Mouse (Mus musculus) liver, embryonic 15.5 days (tissue): ENCODE measurements around the gene Pdpk1. TPM values are rescaled to one million over a fixed set of nuclear protein-coding genes. Genes with fewer than 3 reads are reported as not detected.

Source experiments
- ATAC-seq: fragments of 200-750 bp; cut with Nextera tagmentation; 2 replicates; pipeline ENCODE4 v1.8.0; 2017; ENCODE audit warnings: moderate number of reproducible peaks, mild to moderate bottlenecking, moderate library complexity; ENCODE audit not compliant: insufficient read depth
- H3K27ac ChIP-seq: fragments of 300-500 bp; sonication (generic); replicated peaks from 2 replicates; pipeline ENCODE4 v1.5.1; 2015; ENCODE audit warnings: mild to moderate bottlenecking, inconsistent platforms
- H3K27me3 ChIP-seq: fragments of 300-500 bp; sonication (generic); 2 replicates; pipeline ENCODE4 v1.6.1; 2015; ENCODE audit warnings: mild to moderate bottlenecking, inconsistent platforms
- H3K36me3 ChIP-seq: fragments of 300-500 bp; sonication (generic); replicated peaks from 2 replicates; pipeline ENCODE4 v1.6.1; 2015; ENCODE audit warnings: moderate library complexity, mild to moderate bottlenecking, inconsistent platforms
- H3K4me1 ChIP-seq: fragments of 300-500 bp; sonication (generic); replicated peaks from 2 replicates; pipeline ENCODE4 v1.6.1; 2015; ENCODE audit warnings: inconsistent platforms
- H3K4me2 ChIP-seq: fragments of 300-500 bp; sonication (generic); 2 replicates; pipeline ENCODE4 v1.6.1; 2015; ENCODE audit warnings: moderate library complexity, mild to moderate bottlenecking, inconsistent platforms
- H3K4me3 ChIP-seq: fragments of 300-500 bp; sonication (generic); replicated peaks from 2 replicates; pipeline ENCODE4 v1.5.1; 2015; ENCODE audit warnings: mild to moderate bottlenecking, inconsistent platforms
- H3K9ac ChIP-seq: fragments of 300-500 bp; sonication (generic); 2 replicates; pipeline ENCODE4 v1.6.1; 2015; ENCODE audit warnings: moderate library complexity, mild to moderate bottlenecking, inconsistent platforms
- H3K9me3 ChIP-seq: fragments of 300-500 bp; sonication (generic); replicated peaks from 2 replicates; pipeline ENCODE4 v1.6.1; 2016; ENCODE audit warnings: inconsistent platforms
- WGBS: fragments of 180-500 bp; shearing (Covaris S2); methylation state at CpG from one replicate; pipeline ENCODE4 v1.1.7; 2015; ENCODE audit warnings: mixed read lengths; ENCODE audit not compliant: insufficient replicate concordance; 5-methylcytosine and 5-hydroxymethylcytosine counted together
- polyA plus RNA-seq: library from polyadenylated mRNA; unstranded; fragments of >200 nt; fragmentation: Nextera tagmentation; extraction: Ambion mirVana; gene quantifications from 2 replicates; pipeline ENCODE4 v1.2.1, GENCODE M21; 2015

The Pdpk1 gene
- polyA plus RNA-seq, 1 experiment from 2014 or later, result 25.2 TPM

- peak overlapping the region; percentile 22; the same call in 1 of the 2 replicates for H3K27ac ChIP-seq
- H3K36me3 ChIP-seq, result 0 out of 2 replicates have a peak, but pooled peaks cover 1% of the 10 kb centered on the region
- H3K9me3 ChIP-seq, result no peaks in the 10 kb centered on the region
- WGBS, result 2% methylated on average over 3 of the region's 3 CpGs
- peaks cover 38% of the 10 kb centered on the region for H3K4me1 ChIP-seq
- no peak for ATAC-seq
- H3K4me2 ChIP-seq, result no peak overlapping the region
- H3K9ac ChIP-seq, result no peak overlapping the region
- H3K4me3 ChIP-seq, result no peak overlapping the region
- no peaks in the 10 kb centered on the region for H3K27me3 ChIP-seq
Measured at GRCm38 (mm10) chr17:24173423-24173822, 22.7 kb upstream of the Pdpk1 start.

GRCm38 (mm10) chr17:24171738-24172137 is 21.0 kb upstream of the Pdpk1 start:
- H3K27me3 ChIP-seq, result no peaks in the 10 kb centered on the region
- no peaks in the 10 kb centered on the region for H3K9me3 ChIP-seq
- no peak overlapping the region for H3K9ac ChIP-seq
- peaks cover 13% of the 10 kb centered on the region for H3K36me3 ChIP-seq
- ATAC-seq, result no peak
- H3K4me1 ChIP-seq, result peaks cover 54% of the 10 kb centered on the region
- 70% methylated on average over 4 of the region's 4 CpGs for WGBS
- 0 out of 2 replicates have a peak overlapping the region, but pooled peaks have one; percentile 98 for H3K27ac ChIP-seq
- H3K4me2 ChIP-seq, result no peak overlapping the region
- no peak overlapping the region for H3K4me3 ChIP-seq

GRCm38 (mm10) chr17:24170729-24171128 is 20.0 kb upstream of the Pdpk1 start:
- Histone ChIP-seq H3K27ac (peak overlapping the region; percentile 98), H3K9me3 (no peaks in the 10 kb centered on the region), H3K4me3 (peak overlapping the region; percentile 93), H3K27me3 (no peaks in the 10 kb centered on the region), H3K9ac (no peak overlapping the region), H3K36me3 (peaks cover 19% of the 10 kb centered on the region), H3K4me2 (peak overlapping the region; percentile 90), H3K4me1 (peaks cover 59% of the 10 kb centered on the region)
- 51% methylated on average over 5 of the region's 5 CpGs for WGBS
- ATAC-seq, result no peak

GRCm38 (mm10) chr17:24170125-24170524 is 19.4 kb upstream of the Pdpk1 start:
- Histone ChIP-seq H3K4me3 (peak overlapping the region; percentile 93), H3K9ac (peak overlapping the region; percentile 91), H3K27me3 (no peaks in the 10 kb centered on the region), H3K36me3 (peaks cover 25% of the 10 kb centered on the region), H3K4me1 (peaks cover 64% of the 10 kb centered on the region), H3K4me2 (peak overlapping the region; percentile 90), H3K9me3 (no peaks in the 10 kb centered on the region), H3K27ac (peak overlapping the region; percentile 98)
- no peak for ATAC-seq
- WGBS, result 60% methylated on average over 3 of the region's 3 CpGs

GRCm38 (mm10) chr17:24169317-24170065 is 18.8 kb upstream of the Pdpk1 start, which contains the start of gene Atp6v0c:
Atp6v0c (minus strand) TSS chr17:24169702.
- peak; percentile 81 for ATAC-seq
- Histone ChIP-seq H3K27me3 (no peaks in the 10 kb centered on the region), H3K36me3 (peaks cover 31% of the 10 kb centered on the region), H3K4me2 (peak within 1 kb of the TSS; percentile 90), H3K9ac (peak within 1 kb of the TSS; percentile 91), H3K4me3 (peak within 1 kb of the TSS; percentile 93), H3K4me1 (peaks cover 69% of the 10 kb centered on the region), H3K9me3 (no peaks in the 10 kb centered on the region), H3K27ac (peak within 1 kb of the TSS; percentile 98)
- under 1% methylated on average over 58 of the region's 58 CpGs for WGBS

GRCm38 (mm10) chr17:24168590-24169277 is 18.0 kb upstream of the Pdpk1 start:
- peaks cover 32% of the 10 kb centered on the region for H3K36me3 ChIP-seq
- H3K9me3 ChIP-seq, result no peaks in the 10 kb centered on the region
- under 1% methylated on average over 41 of the region's 41 CpGs for WGBS
- peak overlapping the region; percentile 91 for H3K9ac ChIP-seq
- H3K4me1 ChIP-seq, result peaks cover 65% of the 10 kb centered on the region
- peak overlapping the region; percentile 98 for H3K27ac ChIP-seq
- peak; percentile 43 for ATAC-seq
- H3K4me2 ChIP-seq, result peak overlapping the region; percentile 90
- peak overlapping the region; percentile 93 for H3K4me3 ChIP-seq
- H3K27me3 ChIP-seq, result no peaks in the 10 kb centered on the region

- H3K9me3 ChIP-seq, result no peaks in the 10 kb centered on the region
- peaks cover 32% of the 10 kb centered on the region for H3K36me3 ChIP-seq
- peak overlapping the region; percentile 90 for H3K4me2 ChIP-seq
- H3K27ac ChIP-seq, result peak overlapping the region; percentile 98
- H3K9ac ChIP-seq, result peak overlapping the region; percentile 91
- WGBS, result 44% methylated on average over 7 of the region's 7 CpGs
- ATAC-seq, result no peak
- H3K27me3 ChIP-seq, result no peaks in the 10 kb centered on the region
- H3K4me3 ChIP-seq, result peak overlapping the region; percentile 93
- peaks cover 67% of the 10 kb centered on the region for H3K4me1 ChIP-seq
Measured at GRCm38 (mm10) chr17:24167891-24168505, 17.3 kb upstream of the Pdpk1 start.

GRCm38 (mm10) chr17:24167120-24167519 is 16.4 kb upstream of the Pdpk1 start:
- 52% methylated on average over 6 of the region's 6 CpGs for WGBS
- Histone ChIP-seq H3K36me3 (peaks cover 32% of the 10 kb centered on the region), H3K27me3 (no peaks in the 10 kb centered on the region), H3K9ac (no peak overlapping the region), H3K27ac (peak overlapping the region; percentile 98), H3K4me3 (peak overlapping the region; percentile 93), H3K4me1 (peaks cover 71% of the 10 kb centered on the region), H3K4me2 (peak overlapping the region; percentile 90), H3K9me3 (no peaks in the 10 kb centered on the region)
- ATAC-seq, result no peak

GRCm38 (mm10) chr17:24164566-24165259 is 14.0 kb upstream of the Pdpk1 start:
- 67% methylated on average over 11 of the region's 11 CpGs for WGBS

GRCm38 (mm10) chr17:24163176-24163962 is 12.6 kb upstream of the Pdpk1 start, which contains the start of gene Amdhd2:
Amdhd2 (minus strand) TSS chr17:24163766.
- H3K36me3 ChIP-seq, result peaks cover 32% of the 10 kb centered on the region
- peak within 1 kb of the TSS; percentile 66 for H3K4me3 ChIP-seq
- H3K27ac ChIP-seq, result peak within 1 kb of the TSS; percentile 94
- peak within 1 kb of the TSS; percentile 78 for H3K9ac ChIP-seq
- WGBS, result 1% methylated on average over 47 of the region's 47 CpGs
- peaks cover 68% of the 10 kb centered on the region for H3K4me1 ChIP-seq
- H3K27me3 ChIP-seq, result no peaks in the 10 kb centered on the region
- H3K9me3 ChIP-seq, result no peaks in the 10 kb centered on the region
- H3K4me2 ChIP-seq, result peak within 1 kb of the TSS; percentile 97
- ATAC-seq, result peak; percentile 81

More at GRCm38 (mm10) chr17:24164566-24165259, 14.0 kb upstream of the Pdpk1 start:
- Histone ChIP-seq H3K27me3 (no peaks in the 10 kb centered on the region), H3K27ac (peak overlapping the region; percentile 34), H3K4me1 (peaks cover 68% of the 10 kb centered on the region), H3K9ac (no peak overlapping the region), H3K9me3 (no peaks in the 10 kb centered on the region), H3K4me2 (no peak overlapping the region), H3K4me3 (no peak overlapping the region), H3K36me3 (peaks cover 32% of the 10 kb centered on the region)
- ATAC-seq, result no peak
